Mouse (Mus musculus) spleen, postnatal 0 days (tissue): ENCODE data around the gene Snca. TPM values are rescaled to one million over a fixed set of nuclear protein-coding genes. Genes with fewer than 3 reads are reported as not detected.

Experiments
- polyA plus RNA-seq: library from polyadenylated mRNA; unstranded; fragments of >200 nt; fragmentation: Nextera tagmentation; extraction: Ambion mirVana; gene quantifications from 2 replicates; pipeline ENCODE4 v1.2.1, GENCODE M21; 2015

The Snca gene
- 333 and 347 TPM in 2 replicates for polyA plus RNA-seq

DNA sequence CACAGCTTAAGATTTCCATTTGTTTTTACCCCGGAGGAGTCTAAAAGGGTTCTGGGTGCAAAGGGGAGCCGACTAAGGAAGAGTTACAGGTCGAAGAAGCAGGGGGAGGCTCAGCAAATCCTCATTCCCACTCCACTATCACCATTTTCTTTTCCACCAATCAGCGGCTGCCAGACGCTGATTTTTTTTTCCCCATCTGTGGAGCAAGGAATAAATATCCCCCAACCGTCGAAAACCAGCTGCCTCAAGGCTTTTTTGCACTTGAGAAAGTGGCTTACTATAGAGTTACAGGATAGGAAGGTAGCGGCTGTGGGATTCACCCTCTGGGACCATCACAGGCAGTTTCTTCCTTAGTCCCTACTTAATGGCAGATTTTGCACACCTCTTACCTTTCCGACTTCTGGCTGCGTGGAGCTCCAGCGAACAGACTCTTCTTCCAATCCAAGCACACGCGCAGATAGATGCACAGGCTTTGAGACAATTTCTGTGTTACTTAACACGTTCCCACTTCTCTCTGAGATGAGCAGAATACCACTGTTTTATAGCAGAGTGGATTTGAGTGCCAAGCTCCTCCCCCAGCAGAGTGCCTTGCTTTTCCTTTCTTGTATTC is at the start of gene Snca:
Snca (minus strand) TSS at position 574 of the 610 bp plus-strand sequence.

Other genes with a start within 250 kb of the Snca start
- gene Mmrn1, start 95.1 kb upstream of the Snca start, polyA plus RNA-seq, result 3.0 and 3.7 TPM in 2 replicates